Mouse (Mus musculus) heart, adult 2 months (tissue): Measurements from ENCODE around the gene H2afy2. TPM values are rescaled to one million over a fixed set of nuclear protein-coding genes. Genes with fewer than 3 reads are reported as not detected.

ENCODE experiments used
- DNase-seq, 2 experiments: peaks; one replicate each; pipeline ENCODE4 v3.0.0; 2021
- H3K27ac ChIP-seq: fragments of 200-600 bp; 2 replicates; pipeline ENCODE4 v1.8.1; 2022
- H3K27me3 ChIP-seq: fragments of 200-500 bp; 2 replicates; pipeline ENCODE4 v1.6.1; 2012; ENCODE audit warnings: mild to moderate bottlenecking, low read length, inconsistent platforms, mixed read lengths; ENCODE audit not compliant: control insufficient read depth, insufficient read depth
- H3K36me3 ChIP-seq: fragments of 200-500 bp; 2 replicates; pipeline ENCODE4 v1.6.1; 2012; ENCODE audit warnings: low read length, inconsistent platforms; ENCODE audit not compliant: control insufficient read depth, insufficient read depth
- H3K4me1 ChIP-seq: fragments of 200-500 bp; 2 replicates; pipeline ENCODE4 v1.6.1; 2011; ENCODE audit warnings: low read length; ENCODE audit not compliant: control insufficient read depth, insufficient read depth
- H3K4me3 ChIP-seq: fragments of 200-600 bp; 2 replicates; pipeline ENCODE4 v1.8.1; 2022
- H3K79me2 ChIP-seq: fragments of 200-500 bp; replicated peaks from 2 replicates; pipeline ENCODE4 v1.6.1; 2012; ENCODE audit warnings: mild to moderate bottlenecking, inconsistent platforms, low read length, moderate library complexity, mixed read lengths; ENCODE audit not compliant: control insufficient read depth, insufficient read depth
- H3K9ac ChIP-seq: fragments of 200-500 bp; 2 replicates; pipeline ENCODE4 v1.6.1; 2012; ENCODE audit warnings: low read depth, mild to moderate bottlenecking, control low read depth, inconsistent platforms, low read length, mixed read lengths
- CTCF ChIP-seq: fragments of 200-600 bp; IDR thresholded peaks from 2 replicates; pipeline ENCODE4 v1.8.1; 2022; ENCODE audit warnings: antibody characterized with exemption, mild to moderate bottlenecking, moderate library complexity
- EP300 ChIP-seq: fragments of 200-500 bp; IDR thresholded peaks from 2 replicates; pipeline ENCODE4 v1.6.1; 2011; ENCODE audit warnings: low read depth, low read length, control low read depth; ENCODE audit not compliant: insufficient read depth
- POLR2A ChIP-seq: fragments of 200-500 bp; IDR thresholded peaks from 2 replicates; pipeline ENCODE4 v1.6.1; 2011; ENCODE audit warnings: mild to moderate bottlenecking, low read depth, low read length, control low read depth; ENCODE audit not compliant: insufficient read depth
- WGBS: fragments of 180-500 bp; shearing (Covaris S2); methylation state at CpG from one replicate; pipeline ENCODE4 v1.1.7; 2018; 5-methylcytosine and 5-hydroxymethylcytosine counted together
- intact Hi-C: fragments of 180-260 bp; cut with DNase I; formaldehyde crosslinking; loops from one replicate; pipeline ENCODE4 v1.15.1; 2025
- polyA plus RNA-seq: library from polyadenylated mRNA; depleted of rRNA; stranded (reverse); fragments of >200 nt; gene quantifications from 2 replicates; pipeline ENCODE4 v1.2.3, GENCODE M21; 2012
- total RNA-seq, 2 experiments: library from RNA; stranded (reverse); gene quantifications; 2 replicates each; pipeline ENCODE4 v1.2.3; 2021

H2afy2 gene
- total and polyA plus RNA-seq, 3 experiments = 3.4 to 4.7 (median 4.2) TPM

DNA sequence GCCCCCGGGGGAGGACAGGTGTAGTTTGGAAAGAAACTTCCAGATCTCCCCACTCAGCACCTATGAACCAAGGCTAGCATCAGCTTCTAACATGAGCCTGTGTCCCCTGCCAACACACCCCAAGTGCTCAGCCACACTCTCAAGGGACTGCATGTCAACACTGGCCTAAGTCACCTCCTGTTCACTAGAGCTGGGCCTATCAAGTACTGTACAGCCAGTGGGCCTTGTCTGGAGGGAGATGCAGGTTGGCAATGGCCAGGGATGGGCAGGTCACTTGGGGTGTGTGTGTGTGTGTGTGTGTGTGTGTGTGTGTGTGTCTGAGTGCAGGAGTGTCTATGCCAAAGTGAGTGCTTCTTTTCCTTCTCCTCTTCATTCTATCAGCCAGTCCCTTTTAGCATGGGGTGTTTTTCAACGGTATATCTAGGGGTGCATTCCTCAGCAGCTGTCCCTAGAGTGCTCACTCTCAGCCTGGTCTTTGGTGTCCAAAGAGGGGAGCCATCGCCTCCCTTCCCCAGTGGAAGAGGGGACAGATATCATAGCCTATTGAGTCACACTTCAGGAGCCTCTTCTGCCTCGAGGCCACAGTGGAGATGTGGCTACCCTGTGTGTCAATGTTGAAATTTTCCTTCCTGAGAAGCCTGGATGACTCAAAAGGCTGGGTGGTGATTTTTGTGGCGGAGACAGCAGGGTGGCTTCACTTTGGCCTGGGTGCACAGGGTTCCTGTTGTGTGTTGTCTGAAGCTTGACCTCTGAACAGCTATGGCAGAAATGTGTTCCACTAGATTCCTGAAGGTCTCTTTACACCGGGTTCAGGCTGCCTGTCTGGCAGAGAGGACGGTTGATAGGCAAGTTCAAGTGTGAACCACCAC, 67.7 kb downstream of the H2afy2 start:
- H3K36me3 ChIP-seq = no peaks in the 10 kb centered on the region
- H3K27ac ChIP-seq = peak overlapping the region; percentile 81; the same call in 1 of the 2 replicates
- peak in 1 of 2 experiments; percentile 30 for DNase-seq
- peak overlapping the region; percentile 40; the same call in 1 of the 2 replicates for H3K9ac ChIP-seq
- intact Hi-C loops = loop anchor here (1.0 kb wide), 1 partner anchor 36 kb away; the partner anchor contains the start of gene Sar1a
- 60% methylated on average over 7 of the region's 7 CpGs for WGBS
- peak overlapping the region; percentile 77; the same call in 1 of the 2 replicates for H3K4me3 ChIP-seq
- H3K79me2 ChIP-seq = no peaks in the 10 kb centered on the region
- peaks cover 3% of the 10 kb centered on the region for H3K4me1 ChIP-seq
- H3K27me3 ChIP-seq = no peaks in the 10 kb centered on the region
- no peak for TF ChIP-seq POLR2A
- TF ChIP-seq CTCF = no peak
- TF ChIP-seq EP300 = no peak

DNA sequence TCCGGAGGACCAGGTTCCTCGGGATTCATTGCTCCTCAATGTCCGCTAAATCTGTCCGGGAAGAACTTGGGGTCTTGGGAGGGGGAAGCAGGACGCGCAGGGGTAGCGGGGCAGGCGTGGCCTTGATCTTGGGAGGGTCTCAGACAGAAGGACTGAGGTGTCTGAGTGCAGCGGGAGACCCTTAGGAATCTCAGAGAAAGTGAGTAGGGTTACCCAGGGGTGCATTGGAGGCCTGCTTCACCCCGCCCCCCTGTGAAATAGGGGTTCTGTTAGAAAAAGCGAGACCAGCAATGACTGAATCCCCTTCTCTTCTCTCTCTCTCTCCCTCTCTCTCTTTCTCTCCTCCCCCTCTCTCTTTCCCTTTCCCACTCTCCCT, 68.5 kb downstream of the H2afy2 start:
- no peak for DNase-seq
- H3K9ac ChIP-seq = peak overlapping the region; percentile 84
- no peaks in the 10 kb centered on the region for H3K79me2 ChIP-seq
- H3K27me3 ChIP-seq = no peaks in the 10 kb centered on the region
- intact Hi-C loops = loop anchor here (1.0 kb wide), 1 partner anchor 35 kb away; the partner anchor contains the start of gene Sar1a
- peak overlapping the region; percentile 81 for H3K27ac ChIP-seq
- 5% methylated on average over 11 of the region's 11 CpGs for WGBS
- H3K36me3 ChIP-seq = no peaks in the 10 kb centered on the region
- H3K4me1 ChIP-seq = peaks cover 3% of the 10 kb centered on the region
- TF ChIP-seq CTCF = no peak
- no peak for TF ChIP-seq EP300
- no peak for TF ChIP-seq POLR2A
- H3K4me3 ChIP-seq = peak overlapping the region; percentile 77

DNA sequence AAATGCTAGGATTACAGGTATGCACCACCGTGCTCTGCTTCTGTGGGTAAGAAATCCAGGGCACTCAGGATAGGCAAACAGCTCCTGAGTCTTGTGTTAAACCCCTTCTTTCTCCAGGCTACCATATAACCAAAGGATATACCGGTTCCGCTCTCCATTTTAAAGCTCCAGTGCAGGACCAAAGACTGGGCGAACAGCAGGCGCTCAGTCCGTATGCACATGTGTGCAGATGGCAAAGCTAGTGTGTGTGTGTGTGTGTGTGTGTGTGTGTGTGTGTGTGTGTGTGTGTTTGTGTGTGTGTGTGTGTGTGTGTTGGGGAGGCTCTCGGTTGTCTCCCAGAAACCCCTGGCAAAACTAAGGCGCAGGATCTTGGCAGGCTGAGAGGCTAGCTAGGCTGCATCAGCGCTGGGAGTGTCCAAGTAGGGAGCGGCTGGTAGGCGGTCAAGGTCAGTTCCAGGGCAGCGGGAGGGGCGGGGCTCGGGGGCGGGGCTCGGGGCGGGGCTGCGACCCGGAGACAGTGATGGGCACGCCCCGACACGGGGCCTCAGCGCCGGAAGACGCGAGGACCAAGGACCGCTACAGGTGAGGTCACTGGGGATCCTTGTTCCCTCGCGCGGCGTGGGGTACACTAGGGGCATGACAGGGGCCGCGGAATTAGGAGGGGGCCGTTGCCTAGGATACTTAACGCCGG, 69.0 kb downstream of the H2afy2 start, which contains the start of gene Aifm2:
Gene Aifm2 (plus strand): TSS at position 493 of the 691 bp plus-strand sequence.
- Histone ChIP-seq H3K9ac (peak within 1 kb of the TSS; percentile 84), H3K4me1 (peaks cover 3% of the 10 kb centered on the region), H3K36me3 (no peaks in the 10 kb centered on the region), H3K4me3 (peak within 1 kb of the TSS; percentile 77), H3K27ac (peak within 1 kb of the TSS; percentile 81), H3K79me2 (no peaks in the 10 kb centered on the region), H3K27me3 (no peaks in the 10 kb centered on the region)
- intact Hi-C loops = loop anchor here (1.0 kb wide), 1 partner anchor 35 kb away; the partner anchor contains the start of gene Sar1a
- peak; percentile 75 to 85 for DNase-seq
- WGBS = 14% methylated on average over 29 of the region's 36 CpGs
- TF ChIP-seq CTCF (no peak), EP300 (no peak), POLR2A (peak; percentile 62; the same call in 1 of the 2 replicates)

DNA sequence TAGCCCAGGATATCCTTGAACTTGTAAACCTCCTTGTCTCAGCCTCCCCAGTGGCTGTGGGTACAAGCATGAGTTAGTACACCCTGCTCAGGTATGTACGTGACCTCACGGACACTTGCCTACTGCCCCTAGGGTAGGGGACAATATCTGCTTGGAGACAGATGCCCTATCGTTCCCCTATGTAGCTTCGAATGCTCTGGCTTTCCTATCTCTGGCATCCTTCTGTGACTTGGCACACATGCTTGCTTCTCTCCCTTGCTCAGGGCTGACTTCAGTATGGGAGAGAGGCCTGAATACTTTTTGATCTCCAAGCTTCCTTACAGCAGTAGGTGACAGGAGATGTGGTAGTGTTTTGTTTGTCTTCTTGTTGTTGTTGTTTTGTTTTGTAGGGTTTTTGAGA, 69.8 kb downstream of the H2afy2 start:
- intact Hi-C loops = no loop called here
- Histone ChIP-seq H3K79me2 (no peaks in the 10 kb centered on the region), H3K4me1 (peaks cover 3% of the 10 kb centered on the region), H3K27me3 (no peaks in the 10 kb centered on the region), H3K36me3 (no peaks in the 10 kb centered on the region), H3K4me3 (no peak overlapping the region), H3K27ac (no peak overlapping the region; the same call in 1 of the 2 replicates), H3K9ac (no peak overlapping the region)
- no peak for TF ChIP-seq CTCF
- TF ChIP-seq POLR2A = no peak
- TF ChIP-seq EP300 = no peak
- 80% methylated on average over 4 of the region's 4 CpGs for WGBS
- DNase-seq = no peak

DNA sequence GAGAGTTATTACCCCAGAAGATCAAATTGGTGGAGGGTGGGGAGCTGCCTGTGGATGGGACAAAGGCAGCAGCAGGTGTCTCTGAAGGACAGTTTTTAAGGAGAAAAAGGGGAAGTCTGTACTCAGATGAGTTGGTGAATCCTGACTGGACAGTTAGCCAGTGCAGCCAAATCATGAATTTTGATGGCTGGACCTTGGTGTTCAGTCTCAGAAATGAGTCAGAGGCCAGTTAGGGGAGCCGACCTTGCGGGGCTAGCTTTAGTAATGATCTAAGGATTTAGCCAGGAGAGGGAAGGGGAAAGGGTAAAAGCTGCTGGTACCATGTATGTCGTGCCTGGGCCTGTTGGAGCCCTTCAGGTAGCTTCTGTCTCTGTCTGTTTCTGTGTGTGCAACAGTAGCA, 70.3 kb downstream of the H2afy2 start:
- TF ChIP-seq CTCF (no peak), EP300 (no peak), POLR2A (no peak)
- no peaks in the 10 kb centered on the region for H3K27me3 ChIP-seq
- WGBS = 76% methylated on average over 3 of the region's 3 CpGs
- H3K36me3 ChIP-seq = no peaks in the 10 kb centered on the region
- H3K9ac ChIP-seq = no peak overlapping the region
- peaks cover 3% of the 10 kb centered on the region for H3K4me1 ChIP-seq
- intact Hi-C loops = loop anchor here (2.0 kb wide), 1 partner anchor 17 kb away; no protein-coding TSS in a partner anchor
- H3K27ac ChIP-seq = no peak overlapping the region
- no peak for DNase-seq
- H3K4me3 ChIP-seq = no peak overlapping the region
- no peaks in the 10 kb centered on the region for H3K79me2 ChIP-seq
